Mouse (Mus musculus) myocyte (in vitro differentiated cells): ENCODE measurements at regions not wholly inside any gene's neighbourhood (a gene's known extent, or its start where the extent isn't known, plus 50 kb on each side); places are given as distances from the start of the nearest gene placed in this dataset.
A peak's percentile ranks its signal among the peaks of the same experiment; 100 is the strongest.

Experiments
- H3K27me3 ChIP-seq: one replicate; pipeline ENCODE4 v1.6.1; 2011; ENCODE audit not compliant: control insufficient read depth, insufficient read depth, insufficient read length
- H3K36me3 ChIP-seq: one replicate; pipeline ENCODE4 v1.6.1; 2011; ENCODE audit not compliant: control insufficient read depth, insufficient read depth
- H3K4me2 ChIP-seq: one replicate; pipeline ENCODE4 v1.6.1; 2011; ENCODE audit warnings: low read depth, control low read depth
- H3K4me3 ChIP-seq: one replicate; pipeline ENCODE4 v1.5.1; 2011; ENCODE audit warnings: mild to moderate bottlenecking, control low read depth, moderate library complexity
- H3K79me2 ChIP-seq: one replicate; pipeline ENCODE4 v1.6.1; 2011; ENCODE audit not compliant: control insufficient read depth, insufficient read depth
- H3ac ChIP-seq: one replicate; pipeline ENCODE4 v1.6.1; 2011; ENCODE audit not compliant: control insufficient read depth, insufficient read length
- CEBPB ChIP-seq: IDR thresholded peaks from 2 replicates; pipeline ENCODE4 v1.6.1; 2011; ENCODE audit warnings: mild to moderate bottlenecking, moderate library complexity; ENCODE audit not compliant: poor library complexity, insufficient read depth, severe bottlenecking
- E2F4 ChIP-seq: IDR thresholded peaks from one replicate; pipeline ENCODE4 v1.6.1; 2011; ENCODE audit warnings: mild to moderate bottlenecking, control low read depth, moderate library complexity; ENCODE audit not compliant: insufficient read depth
- MAX ChIP-seq: IDR thresholded peaks from one replicate; pipeline ENCODE4 v1.6.1; 2011; ENCODE audit warnings: low read depth, mild to moderate bottlenecking, control low read depth
- MYOD1 ChIP-seq, 3 experiments: IDR thresholded peaks; one replicate each; pipeline ENCODE4 v1.6.1; 2011; ENCODE audit warnings: control low read depth in 2 of 3, low read depth in 2 of 3, mild to moderate bottlenecking in 2 of 3, moderate library complexity in 1 of 3; ENCODE audit not compliant: insufficient read length in 2 of 3, control insufficient read depth in 1 of 3
- MYOG ChIP-seq, 3 experiments: IDR thresholded peaks; one replicate each; pipeline ENCODE4 v1.6.1; 2011; ENCODE audit warnings: control low read depth in 2 of 3, low read depth in 2 of 3, mild to moderate bottlenecking in 2 of 3; ENCODE audit not compliant: insufficient read length in 2 of 3, control insufficient read depth in 1 of 3, insufficient read depth in 1 of 3
- POLR2A ChIP-seq: IDR thresholded peaks from one replicate; pipeline ENCODE4 v1.6.1; 2011; ENCODE audit warnings: low read depth, mild to moderate bottlenecking, control low read depth, moderate library complexity; ENCODE audit not compliant: insufficient read length
- POLR2AphosphoS2 ChIP-seq: IDR thresholded peaks from one replicate; pipeline ENCODE4 v1.6.1; 2011; ENCODE audit warnings: low read depth, control low read depth; ENCODE audit not compliant: insufficient read length
- REST ChIP-seq: IDR thresholded peaks from one replicate; pipeline ENCODE4 v1.6.1; 2011; ENCODE audit warnings: mild to moderate bottlenecking, control low read depth, moderate library complexity; ENCODE audit not compliant: insufficient read depth, insufficient read length
- SRF ChIP-seq: IDR thresholded peaks from one replicate; pipeline ENCODE4 v1.6.1; 2011; ENCODE audit warnings: low read depth; ENCODE audit not compliant: control insufficient read depth, insufficient read length
- TCF12 ChIP-seq: IDR thresholded peaks from one replicate; pipeline ENCODE4 v1.6.1; 2011; ENCODE audit warnings: mild to moderate bottlenecking, control low read depth; ENCODE audit not compliant: poor library complexity, insufficient read depth, severe bottlenecking
- TCF3 ChIP-seq: IDR thresholded peaks from one replicate; pipeline ENCODE4 v1.6.1; 2011; ENCODE audit warnings: low read depth, control low read depth; ENCODE audit not compliant: insufficient read length
- USF1 ChIP-seq: IDR thresholded peaks from one replicate; pipeline ENCODE4 v1.6.1; 2011; ENCODE audit warnings: low read depth, mild to moderate bottlenecking, control low read depth, moderate library complexity

GRCm38 (mm10) chr1:75631729-75632128 lies 85.7 kb downstream of the Slc4a3 start:
- TF ChIP-seq SRF (no peak), MAX (no peak), TCF12 (no peak), POLR2AphosphoS2 (no peak), MYOG (IDR thresholded peaks at IDR 0.05; ENCODE audit: control insufficient read depth in 1 of 3, insufficient read depth in 1 of 3, insufficient read length in 2 of 3, low read depth in 2 of 3) (no peak), REST (no peak)
- H3K27me3 ChIP-seq: no peaks in the 10 kb centered on the region
- no peaks in the 10 kb centered on the region for H3K36me3 ChIP-seq
- no peaks in the 10 kb centered on the region for H3K79me2 ChIP-seq
- no peak overlapping the region for H3K4me2 ChIP-seq
- no peak overlapping the region for H3ac ChIP-seq
- H3K4me3 ChIP-seq: no peak overlapping the region

- Histone ChIP-seq H3ac (no peak overlapping the region), H3K4me2 (no peak overlapping the region), H3K27me3 (no peaks in the 10 kb centered on the region), H3K79me2 (no peaks in the 10 kb centered on the region), H3K36me3 (no peaks in the 10 kb centered on the region), H3K4me3 (no peak overlapping the region)
- TF ChIP-seq TCF12 (no peak), CEBPB (peak; percentile 64; the same call in 1 of the 2 replicates)
Observed at GRCm38 (mm10) chr1:75635591-75635990, 89.5 kb downstream of the Slc4a3 start.

GRCm38 (mm10) chr1:75639031-75640001 lies 93.2 kb downstream of the Slc4a3 start:
- Histone ChIP-seq H3K4me3 (no peak overlapping the region), H3K27me3 (no peaks in the 10 kb centered on the region), H3ac (no peak overlapping the region), H3K4me2 (no peak overlapping the region), H3K36me3 (no peaks in the 10 kb centered on the region), H3K79me2 (no peaks in the 10 kb centered on the region)
- TF ChIP-seq REST (no peak), TCF3 (no peak), MAX (no peak), TCF12 (no peak), POLR2AphosphoS2 (no peak), E2F4 (no peak), USF1 (no peak), CEBPB (no peak), MYOD1 (IDR thresholded peaks at IDR 0.05; ENCODE audit: control insufficient read depth in 1 of 3, insufficient read length in 2 of 3, low read depth in 2 of 3) (no peak), MYOG (IDR thresholded peaks at IDR 0.05; ENCODE audit: control insufficient read depth in 1 of 3, insufficient read depth in 1 of 3, insufficient read length in 2 of 3, low read depth in 2 of 3) (no peak), POLR2A (no peak), SRF (no peak)

- Histone ChIP-seq H3K4me3 (no peak overlapping the region), H3K36me3 (no peaks in the 10 kb centered on the region), H3K4me2 (no peak overlapping the region), H3ac (no peak overlapping the region), H3K79me2 (no peaks in the 10 kb centered on the region), H3K27me3 (no peaks in the 10 kb centered on the region)
- TF ChIP-seq POLR2AphosphoS2 (no peak), SRF (no peak), REST (no peak), TCF3 (no peak), MYOG (IDR thresholded peaks at IDR 0.05; ENCODE audit: control insufficient read depth in 1 of 3, insufficient read depth in 1 of 3, insufficient read length in 2 of 3, low read depth in 2 of 3) (no peak), USF1 (no peak), POLR2A (no peak), MYOD1 (IDR thresholded peaks at IDR 0.05; ENCODE audit: control insufficient read depth in 1 of 3, insufficient read length in 2 of 3, low read depth in 2 of 3) (no peak), TCF12 (no peak), CEBPB (no peak), MAX (no peak), E2F4 (no peak)
Observed at GRCm38 (mm10) chr1:75642496-75642895, 96.4 kb downstream of the Slc4a3 start.

- Histone ChIP-seq H3K4me2 (no peak overlapping the region), H3K36me3 (no peaks in the 10 kb centered on the region), H3K4me3 (no peak overlapping the region), H3ac (no peak overlapping the region), H3K27me3 (peaks cover 5% of the 10 kb centered on the region), H3K79me2 (no peaks in the 10 kb centered on the region)
- TF ChIP-seq MAX (no peak), E2F4 (no peak), POLR2AphosphoS2 (no peak), SRF (no peak), POLR2A (no peak), USF1 (no peak), MYOD1 (IDR thresholded peaks at IDR 0.05; ENCODE audit: control insufficient read depth in 1 of 3, insufficient read length in 2 of 3, low read depth in 2 of 3) (no peak), REST (no peak), TCF3 (no peak), CEBPB (no peak), TCF12 (no peak), MYOG (IDR thresholded peaks at IDR 0.05; ENCODE audit: control insufficient read depth in 1 of 3, insufficient read depth in 1 of 3, insufficient read length in 2 of 3, low read depth in 2 of 3) (no peak)
Observed at GRCm38 (mm10) chr1:75652547-75652946, 106.5 kb downstream of the Slc4a3 start.
